ENCODE assay signal across 19 mouse cellular contexts in the genomic region with DNA sequence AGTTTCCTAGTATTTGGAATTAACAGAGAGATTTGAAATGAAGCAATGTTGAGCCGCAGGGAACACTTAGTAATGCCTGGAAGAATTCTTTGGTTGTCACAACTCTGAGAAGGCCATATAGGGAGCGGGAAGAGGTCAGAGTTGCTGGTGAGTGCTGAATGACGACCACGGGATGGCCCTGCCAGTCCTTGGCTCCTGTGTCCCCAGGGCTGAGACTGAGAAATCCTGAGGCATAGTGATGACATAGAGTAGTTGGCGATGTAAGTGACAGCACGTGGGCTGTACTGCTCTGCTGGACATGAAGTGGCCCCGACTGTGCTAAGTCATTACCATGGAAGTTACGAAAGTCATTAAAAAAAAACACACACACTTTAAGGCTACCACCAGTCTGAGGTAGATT.
A peak's percentile ranks its signal among the peaks of the same experiment; 100 is the strongest.
DNase-seq lines count a peak whose midpoint lies in the region; ATAC-seq and TF ChIP-seq lines count a peak whose summit lies in the region.
"Had no signal": no experiment of that assay in that cellular context is flagged by ENCODE, and none has a peak within 500 bp of the region (broad histone marks: within the 10 kb centered on the region; RNA-seq: fewer than 3 reads in every experiment).

No protein-coding gene starts in this region.

- no peak overlapping the region for H3K4me3 ChIP-seq in gastrocnemius, adult 2 months
- H3K4me3 ChIP-seq in lung, embryonic 15.5 days = no peak overlapping the region
- no peak overlapping the region for H3K4me3 ChIP-seq in lung, adult 2 months (replicated peaks; ENCODE audit: extremely low read depth, low read depth, low read length)
- no peak overlapping the region for H3K4me3 ChIP-seq in forebrain, embryonic 11.5 days (ENCODE audit: low read depth, low read length)
- H3K4me3 ChIP-seq: embryonic facial prominence, embryonic 13.5 days; limb, embryonic 10.5 days; midbrain, embryonic 10.5 days had no signal

- H3K4me2 ChIP-seq in lung, embryonic 15.5 days = no peak overlapping the region
- no peak overlapping the region for H3K4me2 ChIP-seq in forebrain, embryonic 11.5 days (ENCODE audit: low read depth, low read length, severe bottlenecking)
- H3K4me2 ChIP-seq: embryonic facial prominence, embryonic 13.5 days; hindbrain, embryonic 14.5 days had no signal

- no peak overlapping the region for H3K9ac ChIP-seq in lung, embryonic 15.5 days
- no peak overlapping the region for H3K9ac ChIP-seq in forebrain, embryonic 11.5 days (ENCODE audit: low read length)
- H3K9ac ChIP-seq: embryonic facial prominence, embryonic 13.5 days; hindbrain, embryonic 14.5 days; liver, postnatal 0 days had no signal

- TF ChIP-seq CTCF in gastrocnemius, adult 2 months (IDR thresholded peaks at IDR 0.05) = no peak
- no peak for TF ChIP-seq CTCF in lung, adult 2 months (IDR thresholded peaks at IDR 0.05; ENCODE audit: insufficient read depth, low read length)

- peak; percentile 24 for DNase-seq in gastrocnemius, adult 2 months
- DNase-seq in gastrocnemius, postnatal 4 days (ENCODE audit: low spot score in 2 of 2) = no peak
- no peak for DNase-seq in lung, adult 2 months
- peak; percentile 46 for DNase-seq in lung, postnatal 36 days
- no peak for DNase-seq in forebrain, embryonic 11.5 days (ENCODE audit: low spot score)
- no peak for DNase-seq in testis, postnatal 14 days (ENCODE audit: low spot score)
- no peak for DNase-seq in urinary bladder, postnatal 10 days (ENCODE audit: low spot score)
- DNase-seq: cerebellum, adult 9-11 months; layer of hippocampus, adult 9-11 months; liver, postnatal 0 days; retina, postnatal 1 day; right cerebral cortex, postnatal 4 days; thymus, postnatal 36 days had no signal

- H3K4me1 ChIP-seq in lung, embryonic 15.5 days = peaks cover 23% of the 10 kb centered on the region
- peaks cover 10% of the 10 kb centered on the region for H3K4me1 ChIP-seq in lung, adult 2 months (ENCODE audit: control insufficient read depth, insufficient read depth, low read length)
- H3K4me1 ChIP-seq in forebrain, embryonic 11.5 days (replicated peaks; ENCODE audit: control insufficient read depth, insufficient read depth, low read length) = no peaks in the 10 kb centered on the region
- H3K4me1 ChIP-seq: limb, embryonic 10.5 days; midbrain, embryonic 10.5 days had no signal

- TF ChIP-seq POLR2A in lung, adult 2 months (IDR thresholded peaks at IDR 0.05; ENCODE audit: borderline replicate concordance, extremely low read depth, low read depth, low read length) = no peak

- peak overlapping the region; percentile 46 for H3K27ac ChIP-seq in gastrocnemius, adult 2 months
- H3K27ac ChIP-seq in lung, embryonic 15.5 days = peak overlapping the region; percentile 51; the same call in 1 of the 2 replicates
- H3K27ac ChIP-seq in forebrain, embryonic 11.5 days (ENCODE audit: low read depth, low read length) = no peak overlapping the region
- H3K27ac ChIP-seq: embryonic facial prominence, embryonic 13.5 days; hindbrain, embryonic 14.5 days; limb, embryonic 10.5 days had no signal

- WGBS in lung, embryonic 15.5 days = 35% methylated on average over 8 of the region's 8 CpGs
- whole genome bisulfite sequencing in lung, adult 2 months = 56% methylated on average over 8 of the region's 8 CpGs
- 79% methylated on average over 8 of the region's 8 CpGs for WGBS in forebrain, embryonic 11.5 days

- peak; percentile 79 for ATAC-seq in lung, embryonic 15.5 days (ENCODE audit: borderline replicate concordance, extremely low read depth, low FRiP score, low TSS enrichment)
- no peak for ATAC-seq in forebrain, embryonic 11.5 days (replicated peaks; ENCODE audit: low FRiP score)
- ATAC-seq: liver, postnatal 0 days had no signal

- H3K36me3 ChIP-seq in lung, embryonic 15.5 days = no peaks in the 10 kb centered on the region
- H3K36me3 ChIP-seq in forebrain, embryonic 11.5 days (ENCODE audit: control insufficient read depth, insufficient read depth, low read length) = no peaks in the 10 kb centered on the region
- H3K36me3 ChIP-seq: embryonic facial prominence, embryonic 13.5 days; limb, embryonic 10.5 days; midbrain, embryonic 10.5 days had no signal

- intact Hi-C loops in gastrocnemius, adult 2 months (cut with DNase I) = no loop called here

- H3K27me3 ChIP-seq in lung, embryonic 15.5 days = peaks cover 10% of the 10 kb centered on the region; the same call in 1 of the 2 replicates
- H3K27me3 ChIP-seq in forebrain, embryonic 11.5 days (ENCODE audit: control insufficient read depth, insufficient read depth, low read length) = no peaks in the 10 kb centered on the region
- H3K27me3 ChIP-seq: CH12.LX; embryonic facial prominence, embryonic 13.5 days had no signal

- H3K9me3 ChIP-seq in lung, embryonic 15.5 days = no peaks in the 10 kb centered on the region
- H3K9me3 ChIP-seq in forebrain, embryonic 11.5 days (ENCODE audit: control insufficient read depth, low read length) = no peaks in the 10 kb centered on the region
- H3K9me3 ChIP-seq: embryonic facial prominence, embryonic 13.5 days; limb, embryonic 10.5 days; midbrain, embryonic 10.5 days had no signal

Comparison
In these comparisons a context has a peak if more than half of its experiments do, and no peak if none do; other contexts are left out.
1. DNase-seq: peak in gastrocnemius, adult 2 months (single experiment) and lung, postnatal 36 days (single experiment); none in gastrocnemius, postnatal 4 days (0 of 2), lung, adult 2 months (single experiment), forebrain, embryonic 11.5 days (single experiment), testis, postnatal 14 days (single experiment) and urinary bladder, postnatal 10 days (single experiment).